Mouse (Mus musculus): ENCODE measurements around the gene Serpine2. TPM values are rescaled to one million over a fixed set of nuclear protein-coding genes. Genes with fewer than 3 reads are reported as not detected.

Gene Serpine2
- total and polyA plus RNA-seq, 2 experiments from 2014 or later = 254 to 386 TPM

DNA sequence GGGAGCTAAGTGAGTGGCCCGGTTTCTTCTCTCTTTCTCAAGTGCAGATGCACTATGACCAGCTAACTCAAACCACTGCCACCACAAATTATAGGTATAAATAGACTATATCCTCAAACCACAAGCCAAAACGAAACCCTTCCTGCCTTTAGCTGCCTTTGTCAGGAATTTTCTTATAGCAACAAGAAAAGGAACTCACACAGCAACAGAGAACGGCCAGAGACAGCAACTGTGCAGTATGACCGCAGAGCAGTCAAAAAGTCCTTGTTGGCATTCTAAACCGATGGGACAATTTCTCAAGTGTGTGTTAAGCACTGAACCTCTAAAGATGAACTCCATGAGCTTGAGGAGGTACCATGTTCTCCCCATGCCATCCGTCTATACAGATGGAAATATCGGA lies 57.4 kb downstream of the Serpine2 start:
- ATAC-seq (ENCODE audit: low FRiP score) (no peak), DNase-seq (ENCODE audit: low spot score) (no peak)
- no peaks in the 10 kb centered on the region for H3K27me3 ChIP-seq (ENCODE audit: insufficient read depth, low read length)
- no peak overlapping the region for H3K4me2 ChIP-seq (ENCODE audit: low read depth, low read length, poor library complexity, severe bottlenecking)
- WGBS = 83% methylated on average over 7 of the region's 7 CpGs
- H3K4me3 ChIP-seq (ENCODE audit: low read depth, low read length) = no peak overlapping the region
- no peak overlapping the region for H3K9ac ChIP-seq (replicated peaks; ENCODE audit: low read length, poor library complexity, severe bottlenecking)
- H3K36me3 ChIP-seq (ENCODE audit: insufficient read depth, low read length) = no peaks in the 10 kb centered on the region; the same call in 1 of the 2 replicates
- TF ChIP-seq CTCF (IDR thresholded peaks at IDR 0.05) = no peak
- no peak overlapping the region for H3K27ac ChIP-seq (ENCODE audit: low read depth, low read length)
- H3K9me3 ChIP-seq (ENCODE audit: low read length) = no peaks in the 10 kb centered on the region
- no peaks in the 10 kb centered on the region for H3K4me1 ChIP-seq (ENCODE audit: insufficient read depth, low read length)

DNA sequence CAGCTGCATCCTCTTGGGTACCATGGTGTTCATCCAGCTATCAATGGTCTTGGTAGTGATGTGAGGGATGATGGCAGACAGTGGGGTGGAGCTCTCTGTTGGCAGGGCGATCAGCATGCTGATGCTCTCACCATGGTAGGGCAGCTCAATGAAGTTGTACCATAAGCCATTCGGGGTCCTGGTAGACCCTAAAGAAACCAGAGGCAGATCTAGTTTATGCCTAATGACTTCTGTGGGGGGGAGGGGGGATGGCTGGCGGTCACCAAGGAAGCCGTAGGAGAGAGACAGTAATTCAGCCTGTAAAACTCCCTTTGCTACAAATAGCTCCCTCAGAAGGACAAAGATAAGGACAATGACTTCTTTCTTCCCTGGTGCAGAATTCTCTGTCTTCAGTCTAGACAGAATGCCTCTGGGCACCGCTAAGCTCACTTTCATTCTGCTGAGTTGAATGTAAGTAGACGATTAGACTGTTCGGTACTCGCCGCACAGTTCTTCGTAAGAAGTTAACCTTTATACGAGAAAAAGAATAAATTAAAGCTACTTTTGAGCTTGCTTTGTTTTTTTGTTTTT lies 58.0 kb downstream of the Serpine2 start:
- ATAC-seq (ENCODE audit: low FRiP score) = 0 out of 2 replicates have a peak, but pooled peaks have one; percentile 23
- Histone ChIP-seq H3K9ac (replicated peaks; ENCODE audit: low read length, poor library complexity, severe bottlenecking) (no peak overlapping the region), H3K27me3 (ENCODE audit: insufficient read depth, low read length) (no peaks in the 10 kb centered on the region), H3K27ac (ENCODE audit: low read depth, low read length) (no peak overlapping the region), H3K4me1 (ENCODE audit: insufficient read depth, low read length) (no peaks in the 10 kb centered on the region), H3K36me3 (ENCODE audit: insufficient read depth, low read length) (no peaks in the 10 kb centered on the region; the same call in 1 of the 2 replicates), H3K4me2 (ENCODE audit: low read depth, low read length, poor library complexity, severe bottlenecking) (no peak overlapping the region), H3K4me3 (ENCODE audit: low read depth, low read length) (no peak overlapping the region), H3K9me3 (ENCODE audit: low read length) (no peaks in the 10 kb centered on the region)
- peak; percentile 54 for DNase-seq (ENCODE audit: low spot score)
- WGBS = 67% methylated on average over 11 of the region's 11 CpGs
- TF ChIP-seq CTCF (IDR thresholded peaks at IDR 0.05) = no peak

DNA sequence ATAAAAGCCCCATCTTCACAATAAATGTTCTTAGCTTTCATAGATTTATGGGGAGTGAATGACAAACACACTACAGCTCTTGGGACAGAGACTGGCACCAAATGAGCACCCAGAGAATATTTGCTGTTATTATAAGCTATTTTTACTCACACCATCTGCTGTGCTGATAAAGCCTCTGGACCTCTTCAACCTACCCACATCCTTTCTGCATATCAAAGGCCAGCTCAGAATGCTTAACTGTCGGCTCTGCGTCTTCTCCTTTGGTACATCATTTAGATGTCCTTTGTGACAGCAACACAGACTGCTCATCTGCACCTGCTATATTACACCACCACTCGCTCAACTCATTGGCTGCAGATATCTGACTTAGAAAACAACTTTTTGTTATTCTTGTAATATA lies 63.9 kb downstream of the Serpine2 start:
- H3K4me3 ChIP-seq (ENCODE audit: low read depth, low read length) = no peak overlapping the region
- 76% methylated on average over 3 of the region's 3 CpGs for WGBS
- H3K9me3 ChIP-seq (ENCODE audit: low read length) = no peaks in the 10 kb centered on the region
- no peak for DNase-seq (ENCODE audit: low spot score)
- no peaks in the 10 kb centered on the region for H3K4me1 ChIP-seq (ENCODE audit: insufficient read depth, low read length)
- no peaks in the 10 kb centered on the region for H3K27me3 ChIP-seq (ENCODE audit: insufficient read depth, low read length)
- no peak overlapping the region for H3K9ac ChIP-seq (replicated peaks; ENCODE audit: low read length, poor library complexity, severe bottlenecking)
- TF ChIP-seq CTCF (IDR thresholded peaks at IDR 0.05) = no peak
- no peak for ATAC-seq (ENCODE audit: low FRiP score)
- no peak overlapping the region for H3K4me2 ChIP-seq (ENCODE audit: low read depth, low read length, poor library complexity, severe bottlenecking)
- no peak overlapping the region for H3K27ac ChIP-seq (ENCODE audit: low read depth, low read length)
- H3K36me3 ChIP-seq (ENCODE audit: insufficient read depth, low read length) = no peaks in the 10 kb centered on the region; the same call in 1 of the 2 replicates

DNA sequence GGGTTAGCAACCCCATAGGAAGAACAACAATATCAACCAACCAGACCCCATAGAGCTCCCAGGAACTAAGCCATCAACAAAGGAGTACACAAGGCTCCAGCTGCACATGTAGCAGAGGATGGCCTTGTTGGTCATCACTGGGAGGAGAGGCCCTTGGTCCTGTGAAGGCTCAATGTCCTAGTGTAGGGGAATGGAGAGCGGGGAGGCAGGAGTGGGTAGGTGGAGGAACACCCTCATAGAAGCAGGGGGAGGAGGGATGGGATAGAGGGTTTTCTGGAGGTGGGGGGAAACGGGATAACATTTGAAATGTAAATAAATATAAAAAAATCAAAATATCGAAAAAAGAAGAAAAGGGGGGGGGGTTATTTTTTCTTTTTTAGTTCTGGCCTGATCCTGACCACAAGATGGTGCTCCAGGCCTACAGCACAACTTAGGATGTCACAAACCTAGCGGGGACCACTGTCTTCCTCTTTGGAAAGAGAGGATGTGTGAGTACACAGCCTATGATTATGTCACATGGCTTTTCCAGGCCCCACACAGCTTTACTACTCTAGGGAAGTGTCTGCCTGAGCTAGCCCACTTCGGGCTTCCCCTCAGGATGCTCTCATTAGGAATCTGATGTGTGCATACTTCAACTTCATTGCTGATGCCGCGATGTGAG lies 74.6 kb downstream of the Serpine2 start:
- Histone ChIP-seq H3K9ac (replicated peaks; ENCODE audit: low read length, poor library complexity, severe bottlenecking) (no peak overlapping the region), H3K4me1 (ENCODE audit: insufficient read depth, low read length) (no peaks in the 10 kb centered on the region), H3K4me2 (ENCODE audit: low read depth, low read length, poor library complexity, severe bottlenecking) (no peak overlapping the region), H3K36me3 (ENCODE audit: insufficient read depth, low read length) (peaks cover 20% of the 10 kb centered on the region; the same call in 1 of the 2 replicates), H3K9me3 (ENCODE audit: low read length) (no peaks in the 10 kb centered on the region), H3K4me3 (ENCODE audit: low read depth, low read length) (no peak overlapping the region), H3K27ac (ENCODE audit: low read depth, low read length) (no peak overlapping the region), H3K27me3 (ENCODE audit: insufficient read depth, low read length) (no peaks in the 10 kb centered on the region)
- 70% methylated on average over 7 of the region's 7 CpGs for WGBS
- TF ChIP-seq CTCF (IDR thresholded peaks at IDR 0.05) = peak; percentile 90
- ATAC-seq (ENCODE audit: low FRiP score) (peak; percentile 76), DNase-seq (ENCODE audit: low spot score) (peak; percentile 71)

DNA sequence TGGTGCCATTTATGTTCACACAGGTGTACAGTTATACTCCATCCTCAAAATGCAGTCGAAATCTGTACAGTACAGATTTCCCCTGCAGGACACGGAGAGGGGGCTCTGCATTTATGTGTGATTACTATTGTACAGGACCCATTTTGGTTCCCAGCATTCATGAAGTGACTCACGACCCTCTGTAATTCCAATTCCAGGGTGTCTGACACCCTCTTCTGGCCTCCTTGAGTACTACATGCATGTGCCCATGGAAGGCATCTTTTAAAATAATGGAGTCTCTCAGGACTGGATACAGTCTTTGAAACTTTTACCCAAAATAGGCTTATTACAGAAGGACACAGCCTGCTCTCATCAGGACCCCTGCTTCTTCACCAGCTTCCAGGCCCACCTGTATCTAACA lies 78.5 kb downstream of the Serpine2 start:
- 85% methylated on average over 3 of the region's 3 CpGs for WGBS
- TF ChIP-seq CTCF (IDR thresholded peaks at IDR 0.05) = peak; percentile 52
- Histone ChIP-seq H3K9ac (replicated peaks; ENCODE audit: low read length, poor library complexity, severe bottlenecking) (no peak overlapping the region), H3K4me3 (ENCODE audit: low read depth, low read length) (no peak overlapping the region), H3K4me1 (ENCODE audit: insufficient read depth, low read length) (no peaks in the 10 kb centered on the region), H3K4me2 (ENCODE audit: low read depth, low read length, poor library complexity, severe bottlenecking) (no peak overlapping the region), H3K27me3 (ENCODE audit: insufficient read depth, low read length) (no peaks in the 10 kb centered on the region), H3K9me3 (ENCODE audit: low read length) (no peaks in the 10 kb centered on the region), H3K36me3 (ENCODE audit: insufficient read depth, low read length) (peaks cover 34% of the 10 kb centered on the region), H3K27ac (ENCODE audit: low read depth, low read length) (no peak overlapping the region)
- no peak for ATAC-seq (ENCODE audit: low FRiP score)
- DNase-seq (ENCODE audit: low spot score) = no peak

DNA sequence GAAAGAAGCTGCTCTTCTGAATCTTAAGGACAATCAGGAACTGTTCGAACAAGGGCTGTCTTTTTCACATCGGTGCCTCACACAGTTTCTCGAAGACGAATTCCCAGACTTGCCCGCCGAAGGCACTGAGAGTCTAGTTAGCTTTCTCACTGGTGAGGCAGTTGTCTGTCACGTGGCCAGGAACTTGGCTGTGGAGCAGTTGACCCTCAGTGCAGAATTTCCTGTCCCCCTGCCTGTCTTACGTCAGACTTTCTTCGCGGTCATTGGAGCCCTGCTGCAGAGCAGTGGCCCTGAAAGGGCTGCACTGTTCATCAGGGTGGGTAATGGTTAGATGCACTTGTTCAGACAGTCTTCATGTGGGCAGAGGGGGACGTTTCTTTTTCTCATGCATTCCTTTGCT lies 83.0 kb downstream of the Serpine2 start:
- 86% methylated on average over 11 of the region's 11 CpGs for WGBS
- Histone ChIP-seq H3K27ac (ENCODE audit: low read depth, low read length) (no peak overlapping the region), H3K9ac (replicated peaks; ENCODE audit: low read length, poor library complexity, severe bottlenecking) (no peak overlapping the region), H3K36me3 (ENCODE audit: insufficient read depth, low read length) (peaks cover 28% of the 10 kb centered on the region), H3K4me1 (ENCODE audit: insufficient read depth, low read length) (0 out of 2 replicates have a peak, but pooled peaks cover 2% of the 10 kb centered on the region), H3K9me3 (ENCODE audit: low read length) (no peaks in the 10 kb centered on the region), H3K4me3 (ENCODE audit: low read depth, low read length) (no peak overlapping the region), H3K4me2 (ENCODE audit: low read depth, low read length, poor library complexity, severe bottlenecking) (no peak overlapping the region), H3K27me3 (ENCODE audit: insufficient read depth, low read length) (no peaks in the 10 kb centered on the region)
- ATAC-seq (ENCODE audit: low FRiP score) (no peak), DNase-seq (ENCODE audit: low spot score) (no peak)
- no peak for TF ChIP-seq CTCF (IDR thresholded peaks at IDR 0.05)

Data from midbrain, postnatal 0 days (tissue).